22 mouse cellular contexts compared by ENCODE assay signal in genomic region chr1:144210912-144211311, GRCm38 (mm10). TPM values are rescaled to one million over a fixed set of nuclear protein-coding genes. Genes with fewer than 3 reads are reported as not detected.
"Had no signal": no experiment of that assay in that cellular context is flagged by ENCODE, and none has a peak within 500 bp of the region (broad histone marks: within the 10 kb centered on the region; RNA-seq: fewer than 3 reads in every experiment).

No protein-coding gene starts in this region.

- H3K27me3 ChIP-seq: lung, embryonic 15.5 days; megakaryocyte, embryonic 14.5 days; midbrain, embryonic 13.5 days; midbrain, embryonic 15.5 days; neural tube, embryonic 12.5 days; stomach, embryonic 15.5 days had no signal

- ATAC-seq: lung, postnatal 0 days; midbrain, embryonic 13.5 days; midbrain, embryonic 15.5 days had no signal

- DNase-seq: lung, adult 2 months; lung, postnatal 14 days; lung, postnatal 36 days; right cerebral cortex, postnatal 14 days; thymus, adult 2 months; thymus, postnatal 25 days; thymus, postnatal 4 days had no signal

RNA-seq across cellular contexts. Expression of gene Rgs13, which starts 33.7 kb away (rescaled TPM):
- total RNA-seq: megakaryocyte progenitor cell, adult 5-6 weeks; monocyte, adult 5-6 weeks had no signal
- polyA plus RNA-seq: lung, adult 2 months; lung, postnatal 0 days; macrophage; spleen, adult 2 months; testis, adult 2 months had no signal

RNA-seq across cellular contexts. Expression of gene Rgs1, which starts 38.1 kb away (rescaled TPM):
- total RNA-seq: midbrain, postnatal 0 days had no signal
- polyA plus RNA-seq: midbrain, embryonic 11.5 days; midbrain, embryonic 13.5 days; midbrain, embryonic 15.5 days; midbrain, postnatal 0 days; neural tube, embryonic 12.5 days; neural tube, embryonic 14.5 days; testis, adult 2 months had no signal
